Mouse (Mus musculus) ES-Bruce4 (cell line): ENCODE measurements at regions not wholly inside any gene's neighbourhood (a gene's known extent, or its start where the extent isn't known, plus 50 kb on each side); places are given as distances from the start of the nearest gene placed in this dataset.

Experiments
- CTCF ChIP-seq: IDR thresholded peaks from one replicate; pipeline ENCODE4 v1.8.1; 2011; ENCODE audit warnings: low read depth, low read length
- POLR2A ChIP-seq: IDR thresholded peaks from one replicate; pipeline ENCODE4 v1.8.1; 2011; ENCODE audit warnings: low read length; ENCODE audit not compliant: insufficient read depth

DNA sequence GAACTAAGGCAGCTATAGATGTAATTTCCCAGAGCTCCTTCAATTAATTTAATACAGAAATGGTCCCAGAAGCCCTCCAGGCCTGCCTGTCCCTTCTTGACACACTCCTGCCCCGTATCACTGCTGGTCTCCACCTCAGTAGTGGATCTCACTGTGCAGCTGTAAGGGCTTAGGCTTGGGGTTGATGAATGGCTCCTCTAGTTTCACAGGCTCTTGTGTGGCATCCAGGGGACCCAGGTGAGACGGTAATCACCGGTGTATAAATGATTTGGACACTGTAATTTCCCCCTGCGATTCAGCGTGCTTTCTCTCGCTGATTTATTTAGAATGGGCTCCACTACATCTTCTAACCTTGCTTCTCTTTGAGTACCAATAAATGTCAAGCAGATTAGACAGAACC, 583.1 kb upstream of the Tbl1xr1 start:
- TF ChIP-seq CTCF (no peak), POLR2A (no peak)
